Mouse (Mus musculus): ENCODE results near the gene Ciao2b. TPM values are rescaled to one million over a fixed set of nuclear protein-coding genes. Genes with fewer than 3 reads are reported as not detected.

Gene Ciao2b
- total and polyA plus RNA-seq, 2 experiments from 2014 or later: 61.9 to 108 TPM

- Histone ChIP-seq H3K9ac (no peak overlapping the region), H3K4me3 (ENCODE audit: low read depth, low read length) (no peak overlapping the region), H3K27me3 (ENCODE audit: insufficient read depth, low read length) (no peaks in the 10 kb centered on the region), H3K9me3 (ENCODE audit: low read length) (no peaks in the 10 kb centered on the region), H3K4me2 (ENCODE audit: low read depth) (no peak overlapping the region), H3K4me1 (ENCODE audit: insufficient read depth) (peaks cover 4% of the 10 kb centered on the region), H3K36me3 (ENCODE audit: insufficient read depth) (peaks cover 12% of the 10 kb centered on the region; the same call in 1 of the 2 replicates), H3K27ac (ENCODE audit: low read depth, low read length) (no peak overlapping the region)
- DNase-seq (no peak), ATAC-seq (no peak)
- TF ChIP-seq CTCF (IDR thresholded peaks at IDR 0.05; ENCODE audit: low read depth): no peak
- WGBS: 93% methylated on average over 3 of the region's 3 CpGs
Measured at GRCm38 (mm10) chr8:104590284-104590683, 51.5 kb downstream of the Ciao2b start.

Other genes with a start within 250 kb of the Ciao2b start
- 32.9 and 35.1 TPM in 2 replicates for gene Cmtm4, start 246.2 kb downstream of the Ciao2b start, total RNA-seq (2014; rRNA removed)
- gene Cmtm4, start 246.2 kb downstream of the Ciao2b start, polyA plus RNA-seq (2015; fragmentation: Nextera tagmentation; extraction: Ambion mirVana): 2.0 and 2.3 TPM in 2 replicates
- 104 and 125 TPM in 2 replicates for gene Dync1li2, start 198.9 kb downstream of the Ciao2b start, total RNA-seq (2014; rRNA removed)
- 46.4 and 74.0 TPM in 2 replicates for gene Dync1li2, start 198.9 kb downstream of the Ciao2b start, polyA plus RNA-seq (2015; fragmentation: Nextera tagmentation; extraction: Ambion mirVana)
- 0.43 and 0.46 TPM in 2 replicates for gene Terb1, start 132.1 kb downstream of the Ciao2b start, total RNA-seq (2014; rRNA removed)
- gene Terb1, start 132.1 kb downstream of the Ciao2b start, polyA plus RNA-seq (2015; fragmentation: Nextera tagmentation; extraction: Ambion mirVana): 0.14 and 0.44 TPM in 2 replicates
- gene Nae1, start 107.3 kb downstream of the Ciao2b start, total RNA-seq (2014; rRNA removed): 86.3 and 97.6 TPM in 2 replicates
- 120 and 134 TPM in 2 replicates for gene Nae1, start 107.3 kb downstream of the Ciao2b start, polyA plus RNA-seq (2015; fragmentation: Nextera tagmentation; extraction: Ambion mirVana)
- 2.2 and 2.5 TPM in 2 replicates for gene Car7, start 107.3 kb downstream of the Ciao2b start, total RNA-seq (2014; rRNA removed)
- gene Car7, start 107.3 kb downstream of the Ciao2b start, polyA plus RNA-seq (2015; fragmentation: Nextera tagmentation; extraction: Ambion mirVana): 1.6 and 2.0 TPM in 2 replicates
- 11.8 and 13.2 TPM in 2 replicates for gene Pdp2, start 50.5 kb downstream of the Ciao2b start, total RNA-seq (2014; rRNA removed)
- 8.8 and 14.6 TPM in 2 replicates for gene Pdp2, start 50.5 kb downstream of the Ciao2b start, polyA plus RNA-seq (2015; fragmentation: Nextera tagmentation; extraction: Ambion mirVana)
- gene Cdh16, start 17.6 kb downstream of the Ciao2b start, total RNA-seq (2014; rRNA removed): not detected in 2 replicates
- not detected in 2 replicates for gene Cdh16, start 17.6 kb downstream of the Ciao2b start, polyA plus RNA-seq (2015; fragmentation: Nextera tagmentation; extraction: Ambion mirVana)
- 5.2 and 5.3 TPM in 2 replicates for gene Rrad, start 10.6 kb downstream of the Ciao2b start, total RNA-seq (2014; rRNA removed)
- gene Rrad, start 10.6 kb downstream of the Ciao2b start, polyA plus RNA-seq (2015; fragmentation: Nextera tagmentation; extraction: Ambion mirVana): 2.2 and 2.9 TPM in 2 replicates
- not detected in 2 replicates for gene Ces2a, start 92.0 kb upstream of the Ciao2b start, total RNA-seq (2014; rRNA removed)
- not detected in 2 replicates for gene Ces2a, start 92.0 kb upstream of the Ciao2b start, polyA plus RNA-seq (2015; fragmentation: Nextera tagmentation; extraction: Ambion mirVana)
- gene Ces2b, start 189.6 kb upstream of the Ciao2b start, total RNA-seq (2014; rRNA removed): 0.23 TPM in 1 of 2 replicates, not detected in the other
- gene Ces2b, start 189.6 kb upstream of the Ciao2b start, polyA plus RNA-seq (2015; fragmentation: Nextera tagmentation; extraction: Ambion mirVana): 0.14 TPM in 1 of 2 replicates, not detected in the other
- gene Ces2c, start 205.1 kb upstream of the Ciao2b start, total RNA-seq (2014; rRNA removed): not detected in 2 replicates
- gene Ces2c, start 205.1 kb upstream of the Ciao2b start, polyA plus RNA-seq (2015; fragmentation: Nextera tagmentation; extraction: Ambion mirVana): 0.16 TPM in 1 of 2 replicates, not detected in the other

Data from forebrain, postnatal 0 days (tissue).